Mouse (Mus musculus) forebrain, embryonic 14.5 days (tissue): ENCODE measurements at regions not wholly inside any gene's neighbourhood (a gene's known extent, or its start where the extent isn't known, plus 50 kb on each side); places are given as distances from the start of the nearest gene placed in this dataset.
A peak's percentile ranks its signal among the peaks of the same experiment; 100 is the strongest.

Experiments used
- ATAC-seq: fragments of 200-750 bp; cut with Nextera tagmentation; 2 replicates; pipeline ENCODE4 v1.8.0; 2017; ENCODE audit warnings: mild to moderate bottlenecking, moderate library complexity
- DNase-seq: peaks from one replicate; pipeline ENCODE4 v3.0.0-alpha.2; 2015; ENCODE audit warnings: low spot score
- H3K27ac ChIP-seq: fragments of 300-500 bp; sonication (generic); 2 replicates; pipeline ENCODE4 v1.5.1; 2014; ENCODE audit warnings: low read depth, mild to moderate bottlenecking, control low read depth, low read length, moderate library complexity
- H3K27me3 ChIP-seq: fragments of 300-500 bp; sonication (generic); replicated peaks from 2 replicates; pipeline ENCODE4 v1.6.1; 2014; ENCODE audit warnings: low read length, control low read depth, mixed read lengths; ENCODE audit not compliant: control insufficient read depth, insufficient read depth
- H3K36me3 ChIP-seq: fragments of 300-500 bp; sonication (generic); 2 replicates; pipeline ENCODE4 v1.6.1; 2014; ENCODE audit warnings: low read length, control low read depth; ENCODE audit not compliant: control insufficient read depth, insufficient read depth
- H3K4me1 ChIP-seq: fragments of 300-500 bp; sonication (generic); 2 replicates; pipeline ENCODE4 v1.6.1; 2014; ENCODE audit warnings: antibody characterized with exemption, low read length, control low read depth; ENCODE audit not compliant: control insufficient read depth, insufficient read depth
- H3K4me2 ChIP-seq: fragments of 300-500 bp; sonication (generic); 2 replicates; pipeline ENCODE4 v1.6.1; 2014; ENCODE audit warnings: mild to moderate bottlenecking, control low read depth, low read length
- H3K4me3 ChIP-seq: fragments of 300-500 bp; sonication (generic); 2 replicates; pipeline ENCODE4 v1.5.1; 2014; ENCODE audit warnings: low read depth, low read length, control low read depth
- H3K9ac ChIP-seq: fragments of 300-500 bp; sonication (generic); 2 replicates; pipeline ENCODE4 v1.6.1; 2014; ENCODE audit warnings: mild to moderate bottlenecking, low read length, control low read depth, moderate library complexity
- H3K9me3 ChIP-seq: fragments of 300-500 bp; sonication (generic); replicated peaks from 2 replicates; pipeline ENCODE4 v1.6.1; 2016; ENCODE audit warnings: low read length, control low read depth, mixed read lengths; ENCODE audit not compliant: control insufficient read depth
- WGBS: fragments of 180-500 bp; shearing (Covaris S2); extraction: QIAGEN DNeasy Blood & Tissue Kit; methylation state at CpG from one replicate; pipeline ENCODE4 v1.1.7; 2014; 5-methylcytosine and 5-hydroxymethylcytosine counted together

GRCm38 (mm10) chr14:58709861-58710260 lies 432.8 kb downstream of the 1700129C05Rik start:
- Histone ChIP-seq H3K9me3 (no peaks in the 10 kb centered on the region), H3K4me3 (no peak overlapping the region), H3K36me3 (no peaks in the 10 kb centered on the region), H3K27me3 (no peaks in the 10 kb centered on the region), H3K9ac (no peak overlapping the region), H3K27ac (no peak overlapping the region), H3K4me2 (no peak overlapping the region), H3K4me1 (no peaks in the 10 kb centered on the region)
- DNase-seq = peak; percentile 60
- ATAC-seq = peak; percentile 32; the same call in 1 of the 2 replicates
- WGBS = 50% methylated on average over 7 of the region's 7 CpGs

- Histone ChIP-seq H3K9me3 (no peaks in the 10 kb centered on the region), H3K27me3 (no peaks in the 10 kb centered on the region), H3K9ac (no peak overlapping the region), H3K36me3 (no peaks in the 10 kb centered on the region), H3K4me3 (no peak overlapping the region), H3K4me1 (no peaks in the 10 kb centered on the region), H3K27ac (no peak overlapping the region), H3K4me2 (no peak overlapping the region)
- DNase-seq (no peak), ATAC-seq (no peak)
- WGBS = 95% methylated on average over 2 of the region's 2 CpGs
Observed at GRCm38 (mm10) chr14:58709281-58709680, 433.4 kb downstream of the 1700129C05Rik start.

GRCm38 (mm10) chr14:58701765-58702164 lies 440.9 kb downstream of the 1700129C05Rik start:
- H3K27me3 ChIP-seq = no peaks in the 10 kb centered on the region
- H3K27ac ChIP-seq = no peak overlapping the region
- no peaks in the 10 kb centered on the region for H3K9me3 ChIP-seq
- H3K4me3 ChIP-seq = no peak overlapping the region
- no peak overlapping the region for H3K9ac ChIP-seq
- H3K4me2 ChIP-seq = no peak overlapping the region
- H3K36me3 ChIP-seq = no peaks in the 10 kb centered on the region
- ATAC-seq = no peak
- peak; percentile 83 for DNase-seq
- WGBS = 19% methylated on average over 1 of the region's 1 CpGs
- H3K4me1 ChIP-seq = no peaks in the 10 kb centered on the region

- H3K9ac ChIP-seq = no peak overlapping the region
- H3K4me1 ChIP-seq = no peaks in the 10 kb centered on the region
- DNase-seq = no peak
- no peak overlapping the region for H3K4me3 ChIP-seq
- 94% methylated on average over 9 of the region's 9 CpGs for WGBS
- no peaks in the 10 kb centered on the region for H3K27me3 ChIP-seq
- no peak overlapping the region for H3K27ac ChIP-seq
- no peak for ATAC-seq
- H3K36me3 ChIP-seq = no peaks in the 10 kb centered on the region
- H3K4me2 ChIP-seq = no peak overlapping the region
- H3K9me3 ChIP-seq = no peaks in the 10 kb centered on the region
Observed at GRCm38 (mm10) chr14:58691129-58691828, 451.4 kb downstream of the 1700129C05Rik start.

- no peak overlapping the region for H3K4me3 ChIP-seq
- 79% methylated on average over 4 of the region's 4 CpGs for WGBS
- no peaks in the 10 kb centered on the region for H3K4me1 ChIP-seq
- DNase-seq = no peak
- H3K9me3 ChIP-seq = no peaks in the 10 kb centered on the region
- no peak overlapping the region for H3K4me2 ChIP-seq
- no peak overlapping the region for H3K9ac ChIP-seq
- H3K27me3 ChIP-seq = no peaks in the 10 kb centered on the region
- ATAC-seq = no peak
- H3K36me3 ChIP-seq = no peaks in the 10 kb centered on the region
- H3K27ac ChIP-seq = no peak overlapping the region
Observed at GRCm38 (mm10) chr14:58687814-58688213, 454.9 kb downstream of the 1700129C05Rik start.

- ATAC-seq (no peak), DNase-seq (no peak)
- Histone ChIP-seq H3K9ac (no peak overlapping the region), H3K36me3 (no peaks in the 10 kb centered on the region), H3K4me3 (no peak overlapping the region), H3K9me3 (no peaks in the 10 kb centered on the region), H3K27me3 (no peaks in the 10 kb centered on the region), H3K4me2 (no peak overlapping the region), H3K27ac (no peak overlapping the region), H3K4me1 (no peaks in the 10 kb centered on the region)
- WGBS = 89% methylated on average over 6 of the region's 6 CpGs
Observed at GRCm38 (mm10) chr14:58678781-58679180, 463.9 kb downstream of the 1700129C05Rik start.

- H3K9ac ChIP-seq = no peak overlapping the region
- H3K27ac ChIP-seq = no peak overlapping the region
- no peaks in the 10 kb centered on the region for H3K9me3 ChIP-seq
- no peaks in the 10 kb centered on the region for H3K36me3 ChIP-seq
- H3K4me2 ChIP-seq = no peak overlapping the region
- no peak for DNase-seq
- 87% methylated on average over 11 of the region's 11 CpGs for WGBS
- ATAC-seq = no peak
- no peaks in the 10 kb centered on the region for H3K27me3 ChIP-seq
- no peak overlapping the region for H3K4me3 ChIP-seq
- H3K4me1 ChIP-seq = no peaks in the 10 kb centered on the region
Observed at GRCm38 (mm10) chr14:58678126-58678656, 464.5 kb downstream of the 1700129C05Rik start.

- DNase-seq = no peak
- Histone ChIP-seq H3K36me3 (no peaks in the 10 kb centered on the region), H3K4me3 (no peak overlapping the region), H3K9me3 (no peaks in the 10 kb centered on the region), H3K9ac (no peak overlapping the region), H3K4me2 (no peak overlapping the region), H3K27ac (no peak overlapping the region), H3K4me1 (no peaks in the 10 kb centered on the region), H3K27me3 (no peaks in the 10 kb centered on the region)
- no peak for ATAC-seq
- 55% methylated on average over 3 of the region's 3 CpGs for WGBS
Observed at GRCm38 (mm10) chr14:58675146-58675545, 467.5 kb downstream of the 1700129C05Rik start.

- no peaks in the 10 kb centered on the region for H3K9me3 ChIP-seq
- H3K9ac ChIP-seq = no peak overlapping the region
- H3K4me3 ChIP-seq = no peak overlapping the region
- WGBS = 50% methylated on average over 1 of the region's 1 CpGs
- DNase-seq (no peak), ATAC-seq (no peak)
- no peaks in the 10 kb centered on the region for H3K4me1 ChIP-seq
- no peaks in the 10 kb centered on the region for H3K36me3 ChIP-seq
- no peak overlapping the region for H3K27ac ChIP-seq
- H3K4me2 ChIP-seq = no peak overlapping the region
- H3K27me3 ChIP-seq = no peaks in the 10 kb centered on the region
Observed at GRCm38 (mm10) chr14:58663946-58664345, 478.7 kb downstream of the 1700129C05Rik start.
